Mouse (Mus musculus) C2C12 (cell line): ENCODE data around the gene Dcps.

Experiments used
- CTCF ChIP-seq: IDR thresholded peaks from one replicate; pipeline ENCODE4 v1.5.1; 2011; ENCODE audit not compliant: control insufficient read depth, insufficient read depth, insufficient read length
- MAX ChIP-seq: IDR thresholded peaks from one replicate; pipeline ENCODE4 v1.6.1; 2011; ENCODE audit warnings: mild to moderate bottlenecking, control low read depth

- TF ChIP-seq MAX = no peak
- no peak for TF ChIP-seq CTCF
These were observed 65.3 kb downstream of the Dcps start for GRCm38 (mm10) chr9:35110567-35110966.
